Mouse (Mus musculus) heart, postnatal 0 days (tissue): ENCODE measurements around the gene Mycbp2.

ENCODE experiments used
- CTCF ChIP-seq: IDR thresholded peaks from 2 replicates; pipeline ENCODE4 v1.5.1; 2016; ENCODE audit warnings: antibody characterized with exemption, control low read depth, low read depth
- EP300 ChIP-seq: IDR thresholded peaks from 2 replicates; pipeline ENCODE4 v1.6.1; 2016; ENCODE audit warnings: antibody characterized with exemption, low read depth

DNA sequence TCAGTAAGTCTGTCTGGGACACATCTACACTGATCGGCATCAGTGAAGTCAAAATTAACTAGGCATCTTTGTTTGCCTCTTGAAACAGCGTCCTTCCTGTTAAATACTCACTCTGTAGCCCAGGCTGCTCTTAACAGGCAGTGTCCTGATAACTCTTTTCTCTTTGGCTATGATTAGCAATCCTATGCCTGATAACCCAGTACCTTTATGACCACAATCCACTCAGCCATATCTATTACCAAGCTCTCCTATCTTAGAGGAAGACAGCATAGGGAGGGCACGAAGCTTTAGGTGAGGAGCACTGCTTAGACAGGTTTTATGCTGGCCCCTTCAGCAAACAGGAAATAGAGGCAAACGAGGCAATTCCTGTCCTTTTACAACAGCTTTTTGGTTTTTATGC is 252.9 kb downstream of the Mycbp2 start:
- TF ChIP-seq EP300 (no peak), CTCF (no peak)
